Mouse (Mus musculus) hindbrain, postnatal 0 days (tissue): Measurements from ENCODE around the gene Csad. TPM values are rescaled to one million over a fixed set of nuclear protein-coding genes. Genes with fewer than 3 reads are reported as not detected.

ENCODE experiments used
- ATAC-seq: fragments of 200-750 bp; cut with Nextera tagmentation; 2 replicates; pipeline ENCODE4 v1.8.0; 2017; ENCODE audit warnings: mild to moderate bottlenecking, moderate TSS enrichment, moderate library complexity
- DNase-seq: peaks from one replicate; pipeline ENCODE4 v3.0.0-alpha.2; 2015; ENCODE audit warnings: low spot score
- H3K27ac ChIP-seq: fragments of 300-500 bp; sonication (generic); 2 replicates; pipeline ENCODE4 v1.5.1; 2014; ENCODE audit warnings: mild to moderate bottlenecking
- H3K27me3 ChIP-seq: fragments of 300-500 bp; sonication (generic); 2 replicates; pipeline ENCODE4 v1.6.1; 2014; ENCODE audit warnings: low read length, mixed read lengths; ENCODE audit not compliant: insufficient read depth
- H3K36me3 ChIP-seq: fragments of 300-500 bp; sonication (generic); 2 replicates; pipeline ENCODE4 v1.6.1; 2014; ENCODE audit warnings: low read length, mixed read lengths; ENCODE audit not compliant: insufficient read depth
- H3K4me1 ChIP-seq: fragments of 300-500 bp; sonication (generic); 2 replicates; pipeline ENCODE4 v1.6.1; 2014; ENCODE audit warnings: antibody characterized with exemption, low read length, mixed read lengths; ENCODE audit not compliant: insufficient read depth
- H3K4me2 ChIP-seq: fragments of 300-500 bp; sonication (generic); 2 replicates; pipeline ENCODE4 v1.6.1; 2014; ENCODE audit warnings: low read depth, mild to moderate bottlenecking, low read length, moderate library complexity, mixed read lengths
- H3K4me3 ChIP-seq: fragments of 300-500 bp; sonication (generic); 2 replicates; pipeline ENCODE4 v1.5.1; 2014; ENCODE audit warnings: low read length
- H3K9ac ChIP-seq: fragments of 300-500 bp; sonication (generic); replicated peaks from 2 replicates; pipeline ENCODE4 v1.6.1; 2014; ENCODE audit warnings: mild to moderate bottlenecking, low read length, moderate library complexity, mixed read lengths
- H3K9me3 ChIP-seq: fragments of 300-500 bp; sonication (generic); 2 replicates; pipeline ENCODE4 v1.6.1; 2016; ENCODE audit warnings: low read length, mixed read lengths
- CTCF ChIP-seq: IDR thresholded peaks from 2 replicates; pipeline ENCODE4 v1.5.1; 2016; ENCODE audit warnings: antibody characterized with exemption, control low read depth, low read depth
- WGBS: fragments of 180-500 bp; shearing (Covaris S2); extraction: QIAGEN DNeasy Blood & Tissue Kit; methylation state at CpG from one replicate; pipeline ENCODE4 v1.1.7; 2014; 5-methylcytosine and 5-hydroxymethylcytosine counted together
- polyA plus RNA-seq: library from polyadenylated mRNA; unstranded; fragments of >200 nt; fragmentation: Nextera tagmentation; extraction: Ambion mirVana; gene quantifications from 2 replicates; pipeline ENCODE4 v1.2.1, GENCODE M21; 2015
- total RNA-seq: library from RNA; depleted of rRNA; stranded (reverse); fragments of >200 nt; gene quantifications from 2 replicates; pipeline ENCODE4 v1.2.3, GENCODE M21; 2014

Csad gene
- total and polyA plus RNA-seq, 2 experiments from 2014 or later: 41.8 to 67.2 TPM

DNA sequence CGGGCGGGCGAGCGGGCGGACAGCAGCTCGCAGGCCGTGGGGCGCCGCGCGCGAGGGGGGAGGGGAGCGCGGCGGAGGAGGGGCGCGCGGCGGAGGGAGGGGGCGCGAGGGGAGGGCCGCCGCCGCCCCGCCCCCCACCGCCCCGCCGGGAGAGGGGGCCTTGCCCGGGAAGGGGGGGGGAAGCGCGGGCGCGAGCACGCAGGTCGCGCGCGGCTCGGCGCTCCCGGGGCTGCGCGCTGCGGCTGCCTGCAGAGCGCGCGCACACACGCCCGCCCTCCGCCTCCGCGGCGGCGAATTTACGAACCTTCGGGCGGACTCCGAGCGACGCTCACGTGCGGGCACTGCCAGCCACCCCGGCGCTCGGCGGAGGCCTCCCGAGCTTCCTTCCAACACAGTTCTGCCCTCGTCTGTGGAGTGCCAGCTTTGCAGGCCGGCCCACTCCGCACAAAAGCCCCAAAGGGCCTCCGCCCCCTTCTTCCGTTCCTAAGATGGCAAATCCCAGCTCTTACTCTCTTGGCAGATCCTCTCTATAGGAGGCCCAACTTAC, 616 bp downstream of the Csad start:
- no peaks in the 10 kb centered on the region for H3K9me3 ChIP-seq
- peak overlapping the region; percentile 100 for H3K27ac ChIP-seq
- no peaks in the 10 kb centered on the region for H3K27me3 ChIP-seq
- peaks cover 15% of the 10 kb centered on the region for H3K36me3 ChIP-seq
- DNase-seq (peak; percentile 85), ATAC-seq (peak; percentile 68)
- peak overlapping the region; percentile 65 for H3K4me2 ChIP-seq
- WGBS: under 1% methylated on average over 34 of the region's 72 CpGs
- TF ChIP-seq CTCF: peak; percentile 26; the same call in 1 of the 2 replicates
- H3K4me3 ChIP-seq: peak overlapping the region; percentile 91
- H3K9ac ChIP-seq: peak overlapping the region; percentile 92
- H3K4me1 ChIP-seq: peaks cover 24% of the 10 kb centered on the region

DNA sequence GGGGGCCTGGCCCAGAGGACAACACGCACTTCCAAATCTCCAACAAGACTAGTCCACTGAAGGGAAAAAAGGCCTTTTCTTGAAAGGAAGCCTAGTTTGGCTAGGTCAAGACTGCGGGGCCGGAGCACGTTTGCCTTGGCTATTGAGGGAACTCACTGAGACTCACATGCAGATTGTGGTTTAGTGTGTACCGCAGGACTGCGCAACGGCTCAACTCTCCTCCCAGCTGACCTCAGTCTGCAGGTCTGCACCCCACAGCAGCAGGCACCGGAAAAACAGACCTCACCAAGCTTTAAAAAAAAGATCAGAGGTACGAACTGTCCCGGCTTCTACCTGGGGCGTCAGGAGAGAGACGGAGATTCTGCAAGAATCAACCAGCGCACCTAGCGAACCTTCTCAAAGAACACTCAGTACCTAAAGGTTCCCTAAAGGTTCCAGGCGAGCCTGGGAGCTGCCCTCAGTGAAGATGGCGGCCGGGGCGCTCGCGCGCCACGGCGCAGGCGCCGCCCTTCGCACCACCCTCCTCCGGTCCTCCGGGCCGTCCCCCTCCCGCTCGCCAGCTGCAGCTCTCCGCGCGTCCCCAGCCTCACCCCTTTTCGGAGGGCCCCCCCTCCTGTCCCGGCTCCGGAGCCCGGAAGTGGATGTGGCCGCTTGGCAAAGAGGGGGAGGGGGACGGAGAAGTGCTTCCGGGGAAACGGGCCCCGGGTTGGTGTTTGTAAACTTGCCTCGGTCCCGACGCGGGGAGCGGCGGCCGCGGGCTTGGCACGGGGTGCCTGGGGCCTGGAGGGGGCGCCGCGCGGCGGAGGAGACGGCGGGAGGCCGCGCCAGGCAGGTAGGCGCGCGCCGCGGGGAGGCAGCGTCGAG, 1.3 kb downstream of the Csad start, which contains the start of gene Zfp740:
Gene Zfp740, plus strand, starts transcription at position 279 of the 864 bp plus-strand sequence.
- Histone ChIP-seq H3K4me3 (peak within 1 kb of the TSS; percentile 91), H3K36me3 (peaks cover 8% of the 10 kb centered on the region; the same call in 1 of the 2 replicates), H3K27ac (peak within 1 kb of the TSS; percentile 100), H3K9ac (peak within 1 kb of the TSS; percentile 92), H3K9me3 (no peaks in the 10 kb centered on the region), H3K4me2 (peak within 1 kb of the TSS; percentile 65), H3K27me3 (no peaks in the 10 kb centered on the region), H3K4me1 (peaks cover 24% of the 10 kb centered on the region)
- WGBS: under 1% methylated on average over 48 of the region's 68 CpGs
- no peak for TF ChIP-seq CTCF
- DNase-seq (peak; percentile 97), ATAC-seq (peak; percentile 96)

DNA sequence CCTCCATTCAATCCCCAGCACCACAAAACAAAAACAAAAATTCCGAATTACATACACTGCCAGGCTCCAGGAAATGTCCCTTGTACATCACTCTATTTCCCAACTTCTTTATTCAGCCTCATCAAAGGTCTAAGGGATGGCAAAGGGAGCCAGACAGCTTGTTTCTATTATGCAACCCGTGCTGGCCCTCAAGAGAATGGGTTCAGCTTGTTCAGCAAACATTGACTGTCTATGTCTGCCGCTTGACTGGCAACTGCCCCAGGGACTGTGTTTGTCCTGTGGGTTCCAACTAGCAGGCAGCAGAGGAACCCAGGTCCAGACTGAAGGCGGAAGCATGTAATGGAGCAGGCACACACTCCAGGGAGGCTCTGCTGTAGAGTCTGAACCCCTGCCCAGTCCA, 5.7 kb downstream of the Csad start:
- 83% methylated on average over 4 of the region's 4 CpGs for WGBS
- Histone ChIP-seq H3K4me1 (peaks cover 7% of the 10 kb centered on the region; the same call in 1 of the 2 replicates), H3K4me2 (no peak overlapping the region), H3K4me3 (no peak overlapping the region), H3K9me3 (no peaks in the 10 kb centered on the region), H3K27ac (no peak overlapping the region), H3K27me3 (no peaks in the 10 kb centered on the region), H3K36me3 (no peaks in the 10 kb centered on the region), H3K9ac (no peak overlapping the region)
- ATAC-seq (no peak), DNase-seq (no peak)
- no peak for TF ChIP-seq CTCF

DNA sequence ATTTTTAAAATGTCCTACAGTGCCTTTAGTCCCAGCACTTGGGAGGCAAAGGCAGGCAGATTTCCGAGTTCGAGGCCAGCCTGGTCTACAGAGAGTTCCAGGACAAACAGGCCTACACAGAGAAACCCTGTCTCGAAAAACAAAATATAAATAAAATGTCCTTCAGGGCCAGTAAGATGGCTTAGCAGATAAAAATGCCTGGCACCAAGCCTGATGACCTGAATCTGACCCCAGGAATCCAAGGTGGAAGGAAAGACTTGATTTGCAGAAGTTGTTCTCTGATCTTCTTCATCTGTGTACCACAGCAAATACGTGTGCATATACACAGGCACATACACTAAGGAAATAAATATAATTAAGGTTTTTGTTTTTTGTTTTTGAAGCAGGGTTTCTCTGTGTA, 9.2 kb downstream of the Csad start:
- TF ChIP-seq CTCF: no peak
- Histone ChIP-seq H3K9me3 (no peaks in the 10 kb centered on the region), H3K27ac (no peak overlapping the region), H3K4me1 (no peaks in the 10 kb centered on the region), H3K4me2 (no peak overlapping the region), H3K27me3 (no peaks in the 10 kb centered on the region), H3K36me3 (no peaks in the 10 kb centered on the region), H3K4me3 (no peak overlapping the region), H3K9ac (no peak overlapping the region)
- ATAC-seq: no peak
- DNase-seq: no peak
- WGBS: 85% methylated on average over 4 of the region's 4 CpGs

DNA sequence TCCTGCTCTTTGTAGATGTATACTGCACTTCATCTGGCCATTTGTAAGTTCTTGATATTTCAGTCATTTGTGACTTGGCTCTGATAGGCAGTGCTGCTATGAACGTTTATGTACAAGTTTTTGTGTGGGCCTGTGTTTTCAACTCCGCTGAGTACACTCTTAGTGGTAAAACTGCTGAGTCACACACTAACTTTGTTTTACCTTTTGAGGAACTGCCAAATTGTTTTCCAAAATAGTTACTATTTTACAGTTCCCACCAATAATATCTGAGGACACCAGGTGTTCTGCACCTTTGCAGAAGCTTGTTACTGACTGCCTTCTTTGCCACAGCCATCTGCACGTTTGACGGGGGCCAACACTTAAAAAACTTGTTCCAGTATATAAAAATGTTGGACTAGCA, 10.1 kb downstream of the Csad start:
- Histone ChIP-seq H3K4me2 (no peak overlapping the region), H3K9me3 (no peaks in the 10 kb centered on the region), H3K4me1 (no peaks in the 10 kb centered on the region), H3K9ac (no peak overlapping the region), H3K27ac (no peak overlapping the region), H3K4me3 (no peak overlapping the region), H3K27me3 (no peaks in the 10 kb centered on the region), H3K36me3 (no peaks in the 10 kb centered on the region)
- WGBS: 85% methylated on average over 4 of the region's 4 CpGs
- no peak for TF ChIP-seq CTCF
- DNase-seq (no peak), ATAC-seq (no peak)

DNA sequence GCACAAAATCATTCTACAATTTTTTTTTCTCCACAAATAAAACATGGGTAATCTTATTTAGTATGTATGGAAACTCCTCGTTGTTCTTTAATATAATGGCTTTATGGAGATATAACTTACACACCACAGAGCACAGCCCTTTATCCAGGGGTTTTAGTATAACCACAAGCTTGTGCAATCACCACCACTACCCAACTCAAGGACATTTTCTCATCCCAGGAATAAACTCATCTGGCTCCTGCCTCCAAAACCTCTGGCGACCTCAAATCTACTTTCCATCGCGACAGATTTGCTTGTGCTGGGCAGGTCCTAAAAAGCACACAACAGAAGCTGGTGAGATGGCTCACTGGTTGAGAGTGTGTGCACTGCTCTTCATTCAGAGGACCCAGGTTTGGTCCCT, 10.9 kb downstream of the Csad start:
- Histone ChIP-seq H3K27ac (no peak overlapping the region), H3K27me3 (no peaks in the 10 kb centered on the region), H3K4me1 (no peaks in the 10 kb centered on the region), H3K4me2 (no peak overlapping the region), H3K9ac (no peak overlapping the region), H3K36me3 (no peaks in the 10 kb centered on the region), H3K9me3 (no peaks in the 10 kb centered on the region), H3K4me3 (no peak overlapping the region)
- DNase-seq (no peak), ATAC-seq (no peak)
- no peak for TF ChIP-seq CTCF
- 82% methylated on average over 4 of the region's 4 CpGs for WGBS
